Mouse (Mus musculus) adrenal gland (tissue): ENCODE results near the gene Rap1a.

Experiments
- intact Hi-C: fragments of 180-260 bp; cut with DNase I; formaldehyde crosslinking; loops from one replicate; pipeline ENCODE4 v1.15.1; 2025

Rap1a gene

GRCm38 (mm10) chr3:105806519-105807249, 5.5 kb upstream of the Rap1a start:
- intact Hi-C loops, result no loop called here

GRCm38 (mm10) chr3:105803600-105803999, 2.5 kb upstream of the Rap1a start:
- intact Hi-C loops, result loop anchor here (5.0 kb wide), 1 partner anchor 89 kb away; no protein-coding TSS in a partner anchor

DNA sequence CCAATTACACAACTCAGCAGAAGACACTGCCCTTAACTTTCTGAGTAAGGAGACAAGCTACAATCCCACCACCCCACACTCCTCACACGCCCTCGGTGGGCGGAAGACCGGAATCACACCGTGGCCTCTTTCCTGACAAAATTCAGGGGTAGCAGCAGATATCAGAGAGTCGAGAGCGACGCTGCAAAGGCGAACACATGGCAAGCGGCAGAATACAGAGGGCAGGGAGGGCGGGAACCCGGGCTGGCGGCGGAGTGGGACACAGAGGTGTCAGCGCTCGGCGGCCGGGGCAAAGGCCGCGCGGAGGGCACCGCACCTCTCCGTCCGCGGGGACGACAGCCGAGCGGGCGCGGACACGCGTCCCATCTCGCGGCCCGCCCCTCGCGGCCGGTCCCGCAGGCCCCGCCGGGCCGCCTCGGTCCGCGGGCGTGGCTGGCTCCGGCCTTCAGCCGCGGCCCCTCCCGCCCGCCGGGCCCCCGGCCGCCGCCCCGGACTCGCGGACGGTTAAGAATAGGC, 403 bp downstream of the Rap1a start:
- intact Hi-C loops, result loop anchor here (5.0 kb wide), 1 partner anchor 92 kb away; no protein-coding TSS in a partner anchor

GRCm38 (mm10) chr3:105800156-105800674, 921 bp downstream of the Rap1a start:
- intact Hi-C loops, result loop anchor here (5.0 kb wide), 1 partner anchor 92 kb away; no protein-coding TSS in a partner anchor

DNA sequence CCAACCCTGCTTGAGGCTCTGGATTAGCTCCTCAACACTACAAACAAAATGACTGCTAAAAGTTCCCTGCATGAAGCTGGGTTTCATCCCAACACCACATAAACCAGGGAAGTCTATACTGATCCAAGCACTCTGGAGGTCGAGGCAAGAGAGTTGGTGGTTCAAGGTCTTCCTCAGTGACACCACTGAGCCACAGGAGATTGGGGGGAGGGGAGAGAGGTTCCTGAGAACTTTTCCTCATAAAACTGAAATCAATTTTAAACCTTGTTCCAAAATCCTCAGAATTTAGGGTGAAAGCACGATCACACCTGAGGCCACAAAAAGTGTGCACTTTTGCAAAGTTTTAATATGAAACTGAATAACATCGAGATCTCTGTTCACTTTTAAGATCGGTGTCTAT, 1.8 kb downstream of the Rap1a start:
- intact Hi-C loops, result no loop called here

DNA sequence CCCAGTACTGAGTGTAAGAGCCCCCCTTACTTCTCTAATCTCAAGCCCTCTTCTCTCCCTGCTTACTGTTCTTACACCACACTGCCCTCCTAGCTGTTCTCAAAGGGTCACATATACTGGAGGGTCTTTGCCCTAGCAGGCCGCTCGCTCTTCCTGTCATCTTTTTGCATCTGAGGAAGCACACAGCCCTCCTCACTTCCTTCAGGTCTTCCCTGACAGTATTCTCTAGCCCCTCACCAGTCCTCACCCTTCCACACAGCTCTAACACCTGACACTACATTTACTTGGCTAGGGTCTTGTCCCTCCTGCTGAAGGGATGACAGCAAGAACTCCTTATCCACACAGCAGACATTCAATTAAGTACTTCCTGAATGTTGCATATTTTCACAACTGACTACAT, 2.4 kb downstream of the Rap1a start:
- intact Hi-C loops, result no loop called here

DNA sequence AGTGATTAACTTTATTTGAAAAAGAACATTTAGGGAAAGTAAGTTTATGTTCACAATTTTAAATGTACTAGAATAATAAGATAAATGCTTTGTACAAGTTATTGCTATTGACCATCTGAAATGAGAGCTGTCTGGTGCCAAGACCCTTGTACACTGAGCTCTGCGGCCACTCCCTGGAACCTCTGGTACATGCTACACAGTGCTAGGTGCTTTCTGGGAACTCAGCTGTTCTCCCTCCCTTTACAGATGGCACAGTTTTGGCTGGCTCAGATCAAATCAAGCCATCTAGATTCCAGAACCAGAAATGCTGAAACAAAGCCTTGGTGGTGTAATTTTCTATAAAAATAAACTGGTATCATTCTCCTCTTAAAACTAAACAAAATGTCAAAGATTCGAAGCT, 3.7 kb downstream of the Rap1a start:
- intact Hi-C loops, result no loop called here

DNA sequence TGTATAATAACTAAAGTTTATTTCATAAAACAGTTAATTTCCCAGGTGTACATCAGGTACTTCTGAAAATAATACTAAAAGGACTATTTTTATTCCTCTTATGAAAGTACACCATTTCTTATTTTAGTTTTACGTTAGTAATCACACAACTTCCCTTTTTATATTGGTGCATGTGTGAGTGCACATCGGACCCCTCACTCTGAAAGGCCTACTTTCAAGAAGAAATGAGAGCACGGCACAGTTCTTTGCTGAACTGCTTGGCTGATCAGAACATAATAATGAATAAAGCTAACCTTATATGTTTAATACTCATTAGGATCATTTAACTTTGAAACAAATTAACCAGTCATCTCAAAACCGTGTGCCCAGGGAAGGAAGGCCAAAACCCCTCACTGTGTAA, 4.4 kb downstream of the Rap1a start:
- intact Hi-C loops, result no loop called here

- intact Hi-C loops, result no loop called here
Measured at GRCm38 (mm10) chr3:105794309-105794708, 6.8 kb downstream of the Rap1a start.

DNA sequence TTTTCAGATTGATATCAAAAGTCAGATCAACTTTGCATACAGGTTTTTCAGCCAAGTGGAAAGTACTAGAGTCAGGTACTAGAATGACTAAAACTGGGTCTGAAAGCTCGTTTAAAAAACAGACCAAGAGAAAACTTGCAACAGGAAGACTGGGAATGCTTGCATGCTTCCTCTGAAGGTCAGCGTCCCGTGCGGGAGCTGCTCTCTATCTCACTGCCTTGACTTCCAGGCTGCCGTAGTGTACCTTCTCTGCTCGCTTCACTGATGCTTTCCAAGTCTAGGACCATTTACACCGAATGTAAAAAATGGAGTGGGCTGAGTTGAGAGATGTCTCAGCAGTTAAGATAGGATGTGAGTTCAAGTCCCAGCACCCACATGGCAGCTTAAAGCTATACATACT, 8.8 kb downstream of the Rap1a start:
- intact Hi-C loops, result no loop called here

- intact Hi-C loops, result no loop called here
Measured at GRCm38 (mm10) chr3:105791129-105791528, 10.0 kb downstream of the Rap1a start.

- intact Hi-C loops, result no loop called here
Measured at GRCm38 (mm10) chr3:105790338-105790737, 10.8 kb downstream of the Rap1a start.

DNA sequence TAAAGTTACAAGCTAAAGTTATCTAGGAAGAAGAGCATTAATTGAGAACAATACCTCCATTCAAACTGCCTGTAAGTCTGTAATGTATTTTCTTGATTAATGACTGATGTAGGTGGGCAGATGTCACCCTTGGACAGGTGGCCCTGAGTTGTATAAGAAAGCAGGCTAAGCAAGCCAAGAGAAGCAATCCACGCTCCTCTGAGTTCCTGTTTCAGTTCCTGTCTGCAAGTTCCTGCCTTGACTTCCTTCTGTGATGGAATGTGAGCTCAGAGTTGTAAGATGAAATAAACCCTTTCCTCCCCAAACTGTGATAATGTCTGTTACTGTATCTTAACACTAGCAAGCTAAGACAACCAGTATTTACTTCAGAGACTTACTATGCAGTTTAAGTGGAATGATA, 11.4 kb downstream of the Rap1a start:
- intact Hi-C loops, result no loop called here

- intact Hi-C loops, result no loop called here
Measured at GRCm38 (mm10) chr3:105787328-105787727, 13.8 kb downstream of the Rap1a start.

DNA sequence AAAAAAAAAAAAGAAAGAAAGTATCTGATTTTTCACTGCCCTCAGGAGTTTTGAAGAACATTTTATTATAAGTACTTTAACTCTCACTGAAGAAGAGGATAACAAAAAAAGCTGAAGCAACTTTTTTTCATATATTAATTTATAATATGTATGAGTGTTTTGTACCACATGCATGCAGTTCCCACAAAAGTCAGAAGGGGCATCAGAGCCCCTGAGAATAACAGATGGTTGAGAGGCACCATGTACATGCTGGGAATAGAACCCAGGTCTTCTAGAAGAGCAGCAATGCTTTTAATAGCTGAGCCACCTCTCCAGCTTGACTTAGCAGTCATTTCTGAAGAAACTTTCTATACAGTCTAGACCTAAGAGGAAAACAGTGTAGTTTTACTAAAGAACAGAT, 15.3 kb downstream of the Rap1a start:
- intact Hi-C loops, result no loop called here

DNA sequence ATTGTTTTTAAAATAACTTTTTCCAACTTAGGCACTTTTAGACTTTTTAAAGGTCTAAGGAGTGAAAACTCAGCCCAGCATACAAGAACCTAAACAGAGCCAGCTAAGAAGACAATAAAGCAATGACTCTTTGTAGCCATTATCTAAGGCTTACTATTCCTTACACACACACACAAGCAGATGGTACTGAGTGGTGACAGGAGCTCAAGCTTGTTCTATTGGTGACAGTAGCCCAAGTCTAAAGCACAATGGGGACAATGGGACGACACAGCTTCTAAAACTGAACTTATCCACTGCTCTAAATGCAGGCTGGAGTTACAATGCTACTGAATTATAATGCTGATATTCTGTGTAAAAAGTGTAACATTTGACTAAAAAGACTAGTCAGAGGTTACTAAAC, 17.3 kb downstream of the Rap1a start:
- intact Hi-C loops, result no loop called here

- intact Hi-C loops, result no loop called here
Measured at GRCm38 (mm10) chr3:105782406-105782805, 18.7 kb downstream of the Rap1a start.

DNA sequence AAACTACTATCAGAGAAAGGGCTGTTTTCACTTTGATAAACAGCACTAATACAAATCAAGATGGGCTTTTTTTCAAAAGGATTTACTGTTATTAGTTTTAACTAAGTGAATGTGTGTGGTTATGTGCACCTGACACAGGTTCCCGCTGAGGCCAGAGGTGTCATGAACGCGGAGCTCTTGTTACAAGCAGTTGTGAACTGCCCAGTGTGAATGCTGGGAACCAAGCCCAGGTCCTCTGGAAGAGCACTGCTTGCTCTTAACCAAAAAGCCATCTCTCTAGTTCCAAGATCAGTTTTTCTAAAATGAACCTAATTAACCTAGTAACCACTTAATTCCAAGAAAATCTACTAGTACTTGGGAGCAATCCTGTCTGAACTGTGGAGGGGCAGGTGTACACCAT, 23.1 kb downstream of the Rap1a start:
- intact Hi-C loops, result no loop called here

- intact Hi-C loops, result loop anchor here (5.0 kb wide), 1 partner anchor 123 kb away; no protein-coding TSS in a partner anchor
Measured at GRCm38 (mm10) chr3:105774496-105774895, 26.6 kb downstream of the Rap1a start.

GRCm38 (mm10) chr3:105771534-105771933, 29.6 kb downstream of the Rap1a start:
- intact Hi-C loops, result loop anchor here (5.0 kb wide), 1 partner anchor 126 kb away; no protein-coding TSS in a partner anchor

DNA sequence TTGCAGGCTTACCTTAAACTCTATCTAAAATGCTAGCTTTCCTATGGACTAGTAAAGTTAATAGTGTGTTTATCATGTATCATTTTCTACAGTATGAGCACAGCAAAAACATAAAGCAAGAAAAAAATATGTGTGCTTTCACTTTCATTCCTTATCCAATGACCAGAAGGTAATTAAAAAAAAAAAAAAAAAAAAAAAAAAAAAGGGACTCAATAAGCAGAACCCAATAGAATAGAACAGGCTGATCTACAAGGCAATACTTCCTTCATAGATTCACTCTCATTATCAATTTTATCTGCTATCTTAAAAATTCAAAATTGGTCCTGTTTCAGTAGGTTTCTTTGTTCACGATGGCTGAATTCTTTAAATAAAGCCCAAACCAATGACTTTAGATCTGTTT, 30.3 kb downstream of the Rap1a start:
- intact Hi-C loops, result loop anchor here (5.0 kb wide), 1 partner anchor 126 kb away; no protein-coding TSS in a partner anchor

- intact Hi-C loops, result no loop called here
Measured at GRCm38 (mm10) chr3:105769380-105769779, 31.8 kb downstream of the Rap1a start.

- intact Hi-C loops, result no loop called here
Measured at GRCm38 (mm10) chr3:105768529-105768928, 32.6 kb downstream of the Rap1a start.
